In genomic region chr11:61349337-61349736, GRCm38 (mm10) we compare ENCODE assay signal across 9 mouse cellular contexts. TPM values are rescaled to one million over a fixed set of nuclear protein-coding genes. Genes with fewer than 3 reads are reported as not detected.
DNase-seq lines count a peak whose midpoint lies in the region; ATAC-seq and TF ChIP-seq lines count a peak whose summit lies in the region.
"Had no signal": no experiment of that assay in that cellular context is flagged by ENCODE, and none has a peak within 500 bp of the region (broad histone marks: within the 10 kb centered on the region; RNA-seq: fewer than 3 reads in every experiment).

No protein-coding gene starts in this region.

- no peak overlapping the region for H3K4me2 ChIP-seq in hindbrain, postnatal 0 days (ENCODE audit: low read depth, low read length)
- H3K4me2 ChIP-seq in hindbrain, embryonic 16.5 days (ENCODE audit: low read length) = no peak overlapping the region
- H3K4me2 ChIP-seq: embryonic facial prominence, embryonic 13.5 days had no signal

- H3K27me3 ChIP-seq in hindbrain, postnatal 0 days (ENCODE audit: insufficient read depth, low read length) = no peaks in the 10 kb centered on the region
- no peaks in the 10 kb centered on the region for H3K27me3 ChIP-seq in hindbrain, embryonic 16.5 days (replicated peaks; ENCODE audit: control insufficient read depth, insufficient read depth, low read length)
- no peaks in the 10 kb centered on the region for H3K27me3 ChIP-seq in liver, adult 2 months (ENCODE audit: control insufficient read depth, insufficient read depth, low read length)

- H3K36me3 ChIP-seq in hindbrain, postnatal 0 days (ENCODE audit: insufficient read depth, low read length) = no peaks in the 10 kb centered on the region
- H3K36me3 ChIP-seq in hindbrain, embryonic 16.5 days (ENCODE audit: control insufficient read depth, insufficient read depth, low read length) = no peaks in the 10 kb centered on the region
- H3K36me3 ChIP-seq in liver, adult 2 months (ENCODE audit: control insufficient read depth, insufficient read depth, low read length) = peaks cover 28% of the 10 kb centered on the region
- H3K36me3 ChIP-seq: embryonic facial prominence, embryonic 13.5 days had no signal

- no peaks in the 10 kb centered on the region for H3K79me2 ChIP-seq in liver, adult 2 months (ENCODE audit: control insufficient read depth, insufficient read depth, low read length)

- no peak overlapping the region for H3K27ac ChIP-seq in hindbrain, postnatal 0 days
- no peak overlapping the region for H3K27ac ChIP-seq in hindbrain, embryonic 16.5 days (ENCODE audit: low read depth, low read length)
- no peak overlapping the region for H3K27ac ChIP-seq in liver, adult 2 months (replicated peaks; ENCODE audit: insufficient read depth, low read depth, low read length)
- H3K27ac ChIP-seq: embryonic facial prominence, embryonic 13.5 days had no signal

- H3K9ac ChIP-seq in hindbrain, postnatal 0 days (replicated peaks; ENCODE audit: low read length) = no peak overlapping the region
- no peak overlapping the region for H3K9ac ChIP-seq in hindbrain, embryonic 16.5 days (ENCODE audit: low read depth, low read length)
- H3K9ac ChIP-seq in liver, adult 2 months (ENCODE audit: low read depth, low read length) = no peak overlapping the region
- H3K9ac ChIP-seq: embryonic facial prominence, embryonic 13.5 days had no signal

- WGBS in hindbrain, postnatal 0 days = 12% methylated on average over 8 of the region's 8 CpGs
- 14% methylated on average over 8 of the region's 8 CpGs for WGBS in hindbrain, embryonic 16.5 days
- WGBS in liver, adult 2 months = 15% methylated on average over 8 of the region's 8 CpGs

- no peaks in the 10 kb centered on the region for H3K9me3 ChIP-seq in hindbrain, postnatal 0 days (ENCODE audit: low read length)
- H3K9me3 ChIP-seq in hindbrain, embryonic 16.5 days (ENCODE audit: control insufficient read depth, low read length) = no peaks in the 10 kb centered on the region
- H3K9me3 ChIP-seq: embryonic facial prominence, embryonic 13.5 days had no signal

- H3K4me3 ChIP-seq in hindbrain, postnatal 0 days (ENCODE audit: low read length) = no peak overlapping the region
- no peak overlapping the region for H3K4me3 ChIP-seq in hindbrain, embryonic 16.5 days (ENCODE audit: low read length)
- H3K4me3 ChIP-seq in liver, adult 2 months (ENCODE audit: insufficient read depth, low read depth, low read length) = no peak overlapping the region
- H3K4me3 ChIP-seq: embryonic facial prominence, embryonic 13.5 days had no signal

- TF ChIP-seq POLR2A in liver, adult 2 months (IDR thresholded peaks at IDR 0.05; ENCODE audit: extremely low read depth, insufficient read depth, low read length) = no peak

- no peaks in the 10 kb centered on the region for H3K4me1 ChIP-seq in hindbrain, postnatal 0 days (ENCODE audit: insufficient read depth, low read length)
- H3K4me1 ChIP-seq in hindbrain, embryonic 16.5 days (ENCODE audit: control insufficient read depth, insufficient read depth, low read depth, low read length) = no peaks in the 10 kb centered on the region
- H3K4me1 ChIP-seq in liver, adult 2 months (ENCODE audit: control insufficient read depth, insufficient read depth, low read length) = 0 out of 2 replicates have a peak, but pooled peaks cover 3% of the 10 kb centered on the region

- peak; percentile 78 for TF ChIP-seq CTCF in hindbrain, postnatal 0 days (IDR thresholded peaks at IDR 0.05; ENCODE audit: low read depth)
- TF ChIP-seq CTCF in liver, adult 2 months (IDR thresholded peaks at IDR 0.05; ENCODE audit: low read depth, low read length) = peak; percentile 89

- DNase-seq in hindbrain, postnatal 0 days (ENCODE audit: low spot score) = peak; percentile 59
- DNase-seq in brain, adult 2 months (ENCODE audit: low read depth, low spot score) = peak; percentile 88
- peak; percentile 69 for DNase-seq in gastrocnemius, adult 18-20 months (ENCODE audit: low spot score)
- peak; percentile 94 for DNase-seq in kidney, adult 9 months
- DNase-seq in liver, adult 2 months (ENCODE audit: extremely low read depth, low read depth, low spot score) = peak; percentile 78
- DNase-seq in retina, adult 2 months (ENCODE audit: low read depth, low spot score) = peak; percentile 56
- DNase-seq in thymus, postnatal 0 days (ENCODE audit: low spot score) = peak; percentile 80

- no peak for ATAC-seq in hindbrain, postnatal 0 days
- ATAC-seq in hindbrain, embryonic 16.5 days = no peak

RNA-seq across cellular contexts. Expression of gene Slc47a2, which starts 6.7 kb away (rescaled TPM):
- total RNA-seq in hindbrain, postnatal 0 days (2014; rRNA removed) = 0.16 TPM in 1 of 2 replicates, not detected in the other
- 0.14 and 0.21 TPM in 2 replicates for polyA plus RNA-seq in hindbrain, postnatal 0 days (2015; fragmentation: Nextera tagmentation; extraction: Ambion mirVana)
- polyA plus RNA-seq in hindbrain, embryonic 16.5 days (2015; fragmentation: Nextera tagmentation; extraction: Ambion mirVana) = 0.06 TPM in 1 of 2 replicates, not detected in the other
- total RNA-seq in gastrocnemius, adult 18-20 months (2021) = not detected
- not detected in 2 replicates for total RNA-seq in liver, adult 2 months (2014; rRNA removed)
- not detected in 2 replicates for polyA plus RNA-seq in liver, adult 2 months (2012; rRNA removed)
- polyA plus RNA-seq in thymus, postnatal 0 days (2015; fragmentation: Nextera tagmentation; extraction: Ambion mirVana) = 0.67 and 0.82 TPM in 2 replicates
- polyA plus RNA-seq: embryonic facial prominence, embryonic 13.5 days had no signal

RNA-seq across cellular contexts. Expression of gene Slc47a1, which starts 28.8 kb away (rescaled TPM):
- total RNA-seq in hindbrain, postnatal 0 days (2014; rRNA removed) = 7.7 and 9.5 TPM in 2 replicates
- 2.3 and 3.2 TPM in 2 replicates for polyA plus RNA-seq in hindbrain, postnatal 0 days (2015; fragmentation: Nextera tagmentation; extraction: Ambion mirVana)
- 0.69 and 1.0 TPM in 2 replicates for polyA plus RNA-seq in hindbrain, embryonic 16.5 days (2015; fragmentation: Nextera tagmentation; extraction: Ambion mirVana)
- total RNA-seq in gastrocnemius, adult 18-20 months (2021) = 10 to 100 TPM; 15.3 to 18.5 TPM
- total RNA-seq in liver, adult 2 months (2014; rRNA removed) = 160 and 169 TPM in 2 replicates
- polyA plus RNA-seq in liver, adult 2 months (2012; rRNA removed) = 151 and 163 TPM in 2 replicates
- 1.3 and 1.7 TPM in 2 replicates for polyA plus RNA-seq in thymus, postnatal 0 days (2015; fragmentation: Nextera tagmentation; extraction: Ambion mirVana)

Comparison
In these comparisons a context has a peak if more than half of its experiments do, and no peak if none do; other contexts are left out.
1. RNA of gene Slc47a1, which starts 28.8 kb away (polyA plus RNA-seq): 151 to 163 TPM in liver, adult 2 months; 2.3 to 3.2 TPM in hindbrain, postnatal 0 days, 1.3 to 1.7 TPM in thymus, postnatal 0 days and 0.69 to 1.0 TPM in hindbrain, embryonic 16.5 days; every median in the first group is over 10 times any median in the second.
2. Peak in every context shown above with its lines, with median percentiles within 50 percentile points of each other: DNase-seq.